In genomic region chr12:104751814-104752765, GRCm38 (mm10) we compare ENCODE assay signal across 7 mouse cellular contexts. TPM values are rescaled to one million over a fixed set of nuclear protein-coding genes. Genes with fewer than 3 reads are reported as not detected.
A peak's percentile ranks its signal among the peaks of the same experiment; 100 is the strongest.
DNase-seq lines count a peak whose midpoint lies in the region; ATAC-seq lines count a peak whose summit lies in the region.

Gene Dicer1 (minus strand): TSS chr12:104751952.

- ATAC-seq in granulocyte monocyte progenitor cell, adult 5-6 weeks (replicated peaks; ENCODE audit: poor library complexity, severe bottlenecking), result peak; percentile 91
- ATAC-seq in midbrain, embryonic 13.5 days, result peak; percentile 98

- H3K27ac ChIP-seq in embryonic facial prominence, embryonic 10.5 days (replicated peaks), result peak within 1 kb of the TSS; percentile 99
- peak within 1 kb of the TSS; percentile 99 for H3K27ac ChIP-seq in limb, embryonic 10.5 days
- H3K27ac ChIP-seq in midbrain, embryonic 13.5 days, result peak within 1 kb of the TSS; percentile 93

- WGBS in embryonic facial prominence, embryonic 10.5 days, result under 1% methylated on average over 94 of the region's 94 CpGs
- under 1% methylated on average over 93 of the region's 94 CpGs for WGBS in limb, embryonic 10.5 days
- WGBS in midbrain, embryonic 13.5 days, result under 1% methylated on average over 92 of the region's 94 CpGs

- H3K36me3 ChIP-seq in embryonic facial prominence, embryonic 10.5 days (replicated peaks), result peaks cover 15% of the 10 kb centered on the region
- H3K36me3 ChIP-seq in limb, embryonic 10.5 days, result peaks cover 19% of the 10 kb centered on the region
- 0 out of 2 replicates have a peak, but pooled peaks cover 2% of the 10 kb centered on the region for H3K36me3 ChIP-seq in midbrain, embryonic 13.5 days

- no peaks in the 10 kb centered on the region for H3K9me3 ChIP-seq in embryonic facial prominence, embryonic 10.5 days
- H3K9me3 ChIP-seq in limb, embryonic 10.5 days (replicated peaks), result no peaks in the 10 kb centered on the region
- no peaks in the 10 kb centered on the region for H3K9me3 ChIP-seq in midbrain, embryonic 13.5 days

- H3K9ac ChIP-seq in midbrain, embryonic 13.5 days (replicated peaks), result peak within 1 kb of the TSS; percentile 97

- H3K4me3 ChIP-seq in embryonic facial prominence, embryonic 10.5 days, result peak within 1 kb of the TSS; percentile 98
- peak within 1 kb of the TSS; percentile 79 for H3K4me3 ChIP-seq in limb, embryonic 10.5 days
- peak within 1 kb of the TSS; percentile 95 for H3K4me3 ChIP-seq in midbrain, embryonic 13.5 days (replicated peaks)

- H3K4me2 ChIP-seq in midbrain, embryonic 13.5 days (replicated peaks), result peak within 1 kb of the TSS; percentile 81

- peak; percentile 99 for DNase-seq in adrenal gland, postnatal 10 days
- DNase-seq in embryonic facial prominence, embryonic 10.5 days (ENCODE audit: low spot score), result peak; percentile 98
- peak; percentile 94 for DNase-seq in kidney, adult 11 months
- DNase-seq in limb, embryonic 10.5 days (ENCODE audit: low spot score), result peak; percentile 98
- DNase-seq in spleen, adult 12 weeks (ENCODE audit: low spot score), result peak; percentile 87

- H3K27me3 ChIP-seq in embryonic facial prominence, embryonic 10.5 days (replicated peaks; ENCODE audit: low read depth, poor library complexity, severe bottlenecking), result no peaks in the 10 kb centered on the region
- no peaks in the 10 kb centered on the region for H3K27me3 ChIP-seq in limb, embryonic 10.5 days (ENCODE audit: low read depth, poor library complexity, severe bottlenecking)
- no peaks in the 10 kb centered on the region for H3K27me3 ChIP-seq in midbrain, embryonic 13.5 days

- peaks cover 43% of the 10 kb centered on the region for H3K4me1 ChIP-seq in embryonic facial prominence, embryonic 10.5 days
- peaks cover 31% of the 10 kb centered on the region for H3K4me1 ChIP-seq in limb, embryonic 10.5 days
- H3K4me1 ChIP-seq in midbrain, embryonic 13.5 days (replicated peaks), result peaks cover 48% of the 10 kb centered on the region

RNA-seq across cellular contexts. Expression of gene Dicer1, which starts in this region (rescaled TPM):
- 10 to 100 TPM; 49.4 to 56.8 TPM for total RNA-seq in adrenal gland, postnatal 10 days (2021)
- 52.6 and 54.6 TPM in 2 replicates for polyA plus RNA-seq in embryonic facial prominence, embryonic 10.5 days (2016; fragmentation: Nextera tagmentation; extraction: Ambion mirVana)
- total RNA-seq in granulocyte monocyte progenitor cell, adult 5-6 weeks (2014; fragmentation: Nextera tagmentation), result 49.1 and 51.6 TPM in 2 replicates
- total RNA-seq in granulocyte monocyte progenitor cell, adult 5-6 weeks (2017), result 33.2 and 39.5 TPM in 2 replicates
- polyA plus RNA-seq in limb, embryonic 10.5 days (2016; fragmentation: Nextera tagmentation; extraction: Ambion mirVana), result 50.3 and 58.5 TPM in 2 replicates
- 52.3 and 53.9 TPM in 2 replicates for polyA plus RNA-seq in midbrain, embryonic 13.5 days (2015; fragmentation: Nextera tagmentation; extraction: Ambion mirVana)

Comparison
In these comparisons a context has a peak if more than half of its experiments do, and no peak if none do; other contexts are left out.
1. Peak in every context shown above with its lines: DNase-seq, ATAC-seq, H3K4me3 ChIP-seq and H3K27ac ChIP-seq.